Mouse (Mus musculus): ENCODE measurements around the gene Syngr2. TPM values are rescaled to one million over a fixed set of nuclear protein-coding genes. Genes with fewer than 3 reads are reported as not detected.
"Not testable (repeated sequence)": the region's sequence is repeated elsewhere in the genome, so short reads cannot be mapped to it uniquely, and the experiment has no call there.

Gene Syngr2
- polyA plus RNA-seq, 1 experiment from 2014 or later: 129 TPM

DNA sequence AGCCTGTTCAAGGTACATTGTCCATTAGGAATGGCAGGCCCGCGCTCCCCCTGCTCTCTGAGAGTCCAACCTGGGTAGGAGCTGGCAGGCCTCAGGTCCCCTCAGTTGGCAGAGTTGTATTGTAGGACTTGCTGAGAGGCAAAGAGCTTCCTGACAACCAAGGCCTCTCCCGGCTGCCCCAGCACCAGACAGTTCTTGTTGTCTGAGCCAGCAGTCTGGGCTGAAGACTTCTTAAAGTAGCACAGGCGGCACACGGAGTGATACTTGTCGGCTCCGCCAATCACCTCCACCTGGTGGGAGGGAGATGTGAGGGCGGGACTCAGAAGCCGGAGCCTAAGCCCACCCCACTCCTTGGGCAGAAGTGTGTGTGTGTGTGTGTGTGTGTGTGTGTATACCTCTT lies 6.4 kb downstream of the Syngr2 start:
- ATAC-seq (ENCODE audit: insufficient read depth, low FRiP score); H3K4me3 ChIP-seq (replicated peaks; ENCODE audit: low read length); H3K4me1 ChIP-seq (ENCODE audit: control insufficient read depth, insufficient read depth, low read length); H3K4me2 ChIP-seq (ENCODE audit: low read depth, low read length); H3K9ac ChIP-seq (ENCODE audit: low read length); H3K27ac ChIP-seq (ENCODE audit: low read length); H3K27me3 ChIP-seq (ENCODE audit: control insufficient read depth, insufficient read depth, low read length); H3K9me3 ChIP-seq (replicated peaks; ENCODE audit: control insufficient read depth, low read length): not testable (repeated sequence)
- peaks cover 14% of the 10 kb centered on the region; the same call in 1 of the 2 replicates for H3K36me3 ChIP-seq (ENCODE audit: control insufficient read depth, insufficient read depth, low read length)
- WGBS: 71% methylated on average over 9 of the region's 9 CpGs

DNA sequence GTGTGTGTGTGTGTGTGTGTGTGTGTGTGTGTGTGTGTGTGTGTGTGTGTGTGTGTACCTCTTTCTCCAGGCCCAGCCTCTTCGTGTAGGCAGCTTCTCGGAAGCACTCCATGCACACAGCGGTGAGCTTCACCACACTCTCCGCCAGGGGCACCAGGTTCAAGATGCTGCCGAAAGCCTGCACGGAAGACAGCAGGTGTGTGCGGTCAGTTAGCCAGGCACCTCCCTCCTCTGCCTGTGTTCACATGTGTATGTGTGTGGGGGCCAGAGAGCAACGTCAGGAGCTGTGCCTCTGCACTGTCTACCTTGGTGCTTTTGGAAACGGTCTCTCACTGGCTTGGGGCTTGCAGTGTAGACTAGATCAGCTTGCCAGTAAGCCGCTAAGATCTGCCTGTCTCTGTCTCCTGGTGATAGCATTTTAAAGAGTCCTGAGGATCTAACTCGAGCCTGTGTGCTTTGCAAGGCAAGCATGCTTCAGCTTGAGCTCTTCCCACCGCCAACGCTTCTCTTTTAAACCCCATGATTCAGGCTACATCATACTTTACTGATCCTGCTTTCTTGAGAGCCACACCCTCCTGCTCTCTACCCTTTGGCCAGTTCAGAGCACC lies 7.0 kb downstream of the Syngr2 start:
- peaks cover 14% of the 10 kb centered on the region; the same call in 1 of the 2 replicates for H3K36me3 ChIP-seq (ENCODE audit: control insufficient read depth, insufficient read depth, low read length)
- peaks cover under 1% of the 10 kb centered on the region; the same call in 1 of the 2 replicates for H3K4me1 ChIP-seq (ENCODE audit: control insufficient read depth, insufficient read depth, low read length)
- H3K27me3 ChIP-seq (ENCODE audit: control insufficient read depth, insufficient read depth, low read length): no peaks in the 10 kb centered on the region
- H3K9me3 ChIP-seq (replicated peaks; ENCODE audit: control insufficient read depth, low read length): no peaks in the 10 kb centered on the region
- no peak overlapping the region for H3K4me3 ChIP-seq (replicated peaks; ENCODE audit: low read length)
- H3K9ac ChIP-seq (ENCODE audit: low read length): no peak overlapping the region
- WGBS: 85% methylated on average over 13 of the region's 13 CpGs
- H3K4me2 ChIP-seq (ENCODE audit: low read depth, low read length): no peak overlapping the region
- no peak overlapping the region for H3K27ac ChIP-seq (ENCODE audit: low read length)
- no peak for ATAC-seq (ENCODE audit: insufficient read depth, low FRiP score)

DNA sequence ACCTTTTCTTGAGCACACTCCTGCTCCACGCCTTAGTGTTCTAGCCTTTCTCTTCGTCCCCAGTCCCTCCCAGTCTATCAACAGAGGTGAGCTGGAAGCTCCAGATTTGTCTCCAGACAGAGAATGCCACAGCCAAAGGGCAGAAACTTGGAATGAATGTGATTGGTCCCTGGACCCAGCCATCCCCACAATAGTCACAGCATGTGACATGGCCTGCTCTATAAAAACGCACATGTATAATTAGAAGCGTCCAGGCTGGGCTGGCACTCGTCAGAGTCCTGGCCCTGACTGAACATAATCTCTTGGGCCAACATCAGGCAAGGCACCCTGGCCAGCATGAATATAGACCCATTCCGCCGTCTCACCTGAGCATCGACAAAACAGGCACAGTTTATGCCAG lies 9.6 kb downstream of the Syngr2 start:
- WGBS: 84% methylated on average over 8 of the region's 8 CpGs
- no peak overlapping the region for H3K9ac ChIP-seq (ENCODE audit: low read length)
- H3K4me3 ChIP-seq (replicated peaks; ENCODE audit: low read length): no peak overlapping the region
- H3K36me3 ChIP-seq (ENCODE audit: control insufficient read depth, insufficient read depth, low read length): 0 out of 2 replicates have a peak, but pooled peaks cover 5% of the 10 kb centered on the region
- H3K4me2 ChIP-seq (ENCODE audit: low read depth, low read length): no peak overlapping the region
- no peak overlapping the region for H3K27ac ChIP-seq (ENCODE audit: low read length)
- ATAC-seq (ENCODE audit: insufficient read depth, low FRiP score): no peak
- peaks cover 17% of the 10 kb centered on the region for H3K4me1 ChIP-seq (ENCODE audit: control insufficient read depth, insufficient read depth, low read length)
- no peaks in the 10 kb centered on the region for H3K9me3 ChIP-seq (replicated peaks; ENCODE audit: control insufficient read depth, low read length)
- H3K27me3 ChIP-seq (ENCODE audit: control insufficient read depth, insufficient read depth, low read length): no peaks in the 10 kb centered on the region

DNA sequence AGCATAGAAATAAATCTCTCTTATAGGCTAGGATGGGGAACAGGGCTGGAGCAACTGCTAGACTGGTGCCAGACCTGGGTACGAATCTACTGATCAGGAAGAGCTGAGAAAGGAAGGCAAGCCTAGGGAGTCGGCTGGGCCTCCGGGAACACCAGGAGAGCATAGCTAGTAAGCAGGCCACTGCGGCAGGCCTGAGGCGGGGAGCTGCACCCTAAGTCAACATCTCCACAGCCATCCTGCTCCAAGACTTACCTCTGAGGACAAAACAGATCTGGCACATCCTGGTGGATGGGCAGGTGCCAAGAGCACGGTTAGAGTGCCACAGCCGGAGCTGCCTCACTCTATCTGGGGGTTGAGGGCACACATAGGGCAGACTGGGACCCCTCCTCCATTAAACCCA lies 10.7 kb downstream of the Syngr2 start:
- no peaks in the 10 kb centered on the region for H3K9me3 ChIP-seq (replicated peaks; ENCODE audit: control insufficient read depth, low read length)
- peaks cover 25% of the 10 kb centered on the region for H3K4me1 ChIP-seq (ENCODE audit: control insufficient read depth, insufficient read depth, low read length)
- WGBS: 79% methylated on average over 7 of the region's 7 CpGs
- no peak overlapping the region for H3K4me3 ChIP-seq (replicated peaks; ENCODE audit: low read length)
- no peak overlapping the region for H3K9ac ChIP-seq (ENCODE audit: low read length)
- no peak overlapping the region for H3K27ac ChIP-seq (ENCODE audit: low read length)
- ATAC-seq (ENCODE audit: insufficient read depth, low FRiP score): no peak
- no peaks in the 10 kb centered on the region for H3K27me3 ChIP-seq (ENCODE audit: control insufficient read depth, insufficient read depth, low read length)
- no peak overlapping the region for H3K4me2 ChIP-seq (ENCODE audit: low read depth, low read length)
- 0 out of 2 replicates have a peak, but pooled peaks cover 5% of the 10 kb centered on the region for H3K36me3 ChIP-seq (ENCODE audit: control insufficient read depth, insufficient read depth, low read length)

DNA sequence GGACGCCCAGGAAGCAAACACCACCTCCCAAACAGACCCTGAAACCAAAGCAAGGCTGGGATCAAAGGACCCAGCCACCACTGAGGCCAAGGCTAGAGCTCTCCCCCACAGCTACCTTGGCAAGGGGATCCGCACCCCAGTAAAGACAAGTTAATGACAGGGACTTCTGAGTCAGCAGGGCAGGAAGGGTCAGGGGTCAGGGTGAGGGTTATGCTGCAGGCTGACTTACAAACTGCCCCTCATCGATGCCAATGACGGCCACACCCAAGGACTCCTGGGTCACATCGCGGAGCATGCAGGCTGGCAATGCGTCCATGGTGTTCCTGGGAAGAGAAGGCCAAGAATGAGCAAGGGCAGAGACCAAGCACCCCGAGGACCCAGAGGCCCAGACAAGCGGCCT lies 12.4 kb downstream of the Syngr2 start:
- 83% methylated on average over 9 of the region's 9 CpGs for WGBS
- no peak overlapping the region for H3K4me3 ChIP-seq (replicated peaks; ENCODE audit: low read length)
- H3K27me3 ChIP-seq (ENCODE audit: control insufficient read depth, insufficient read depth, low read length): no peaks in the 10 kb centered on the region
- H3K27ac ChIP-seq (ENCODE audit: low read length): no peak overlapping the region
- no peak for ATAC-seq (ENCODE audit: insufficient read depth, low FRiP score)
- H3K9me3 ChIP-seq (replicated peaks; ENCODE audit: control insufficient read depth, low read length): no peaks in the 10 kb centered on the region
- H3K9ac ChIP-seq (ENCODE audit: low read length): no peak overlapping the region
- peaks cover 35% of the 10 kb centered on the region for H3K4me1 ChIP-seq (ENCODE audit: control insufficient read depth, insufficient read depth, low read length)
- H3K4me2 ChIP-seq (ENCODE audit: low read depth, low read length): no peak overlapping the region
- 0 out of 2 replicates have a peak, but pooled peaks cover 3% of the 10 kb centered on the region for H3K36me3 ChIP-seq (ENCODE audit: control insufficient read depth, insufficient read depth, low read length)

DNA sequence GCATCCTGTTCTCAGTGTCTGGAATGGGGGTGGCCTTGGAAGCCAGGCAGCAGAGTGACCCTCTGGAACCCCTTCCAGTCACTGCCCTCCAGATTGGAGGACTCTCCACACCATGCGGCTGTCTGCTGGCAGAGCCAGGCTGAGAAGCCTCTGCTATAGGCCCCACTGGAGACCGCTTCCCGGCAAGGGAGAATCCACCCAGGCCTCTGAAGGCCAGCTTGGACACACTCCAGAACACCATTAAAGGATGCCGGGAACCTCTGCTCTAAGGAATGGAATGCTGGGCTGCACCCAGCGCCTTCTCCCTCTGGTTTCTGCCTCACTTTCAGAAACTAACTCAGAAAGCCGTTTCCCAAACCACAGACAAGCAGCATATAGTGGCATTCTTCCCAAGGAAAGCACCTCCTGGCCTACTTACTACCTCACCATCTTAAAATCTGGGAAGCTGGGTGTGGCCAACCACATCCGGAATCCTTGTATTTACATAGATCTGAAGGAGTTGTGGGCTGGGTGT lies 13.3 kb downstream of the Syngr2 start:
- Histone ChIP-seq H3K9me3 (replicated peaks; ENCODE audit: control insufficient read depth, low read length) (no peaks in the 10 kb centered on the region), H3K4me3 (replicated peaks; ENCODE audit: low read length) (no peak overlapping the region), H3K36me3 (ENCODE audit: control insufficient read depth, insufficient read depth, low read length) (no peaks in the 10 kb centered on the region), H3K4me1 (ENCODE audit: control insufficient read depth, insufficient read depth, low read length) (peaks cover 44% of the 10 kb centered on the region), H3K27ac (ENCODE audit: low read length) (peak overlapping the region; percentile 73), H3K27me3 (ENCODE audit: control insufficient read depth, insufficient read depth, low read length) (no peaks in the 10 kb centered on the region), H3K9ac (ENCODE audit: low read length) (peak overlapping the region; percentile 22; the same call in 1 of the 2 replicates), H3K4me2 (ENCODE audit: low read depth, low read length) (peak overlapping the region; percentile 16; the same call in 1 of the 2 replicates)
- WGBS: 37% methylated on average over 7 of the region's 7 CpGs
- ATAC-seq (ENCODE audit: insufficient read depth, low FRiP score): peak; percentile 15; the same call in 1 of the 2 replicates

DNA sequence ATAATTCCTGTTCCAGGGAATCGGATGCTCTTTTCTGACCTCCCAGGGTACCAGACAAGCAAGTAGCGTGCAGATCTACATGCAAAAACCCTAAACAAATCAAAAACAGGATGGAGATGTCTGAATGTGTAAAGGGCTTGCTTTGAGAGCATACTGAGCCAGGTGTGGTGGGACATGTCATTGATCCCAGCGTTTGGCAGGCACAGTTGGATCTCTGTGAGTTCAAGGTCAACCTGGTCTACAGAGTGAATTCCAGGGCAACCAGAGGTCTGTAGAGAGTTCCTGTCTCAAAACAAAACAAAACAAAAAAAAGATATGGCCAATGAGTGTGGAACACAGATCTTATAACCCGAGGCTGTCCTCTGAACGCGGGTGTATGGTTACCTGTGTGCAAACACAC lies 13.9 kb downstream of the Syngr2 start:
- Histone ChIP-seq H3K9me3 (replicated peaks; ENCODE audit: control insufficient read depth, low read length) (no peaks in the 10 kb centered on the region), H3K27me3 (ENCODE audit: control insufficient read depth, insufficient read depth, low read length) (no peaks in the 10 kb centered on the region), H3K4me1 (ENCODE audit: control insufficient read depth, insufficient read depth, low read length) (peaks cover 51% of the 10 kb centered on the region), H3K36me3 (ENCODE audit: control insufficient read depth, insufficient read depth, low read length) (no peaks in the 10 kb centered on the region), H3K9ac (ENCODE audit: low read length) (no peak overlapping the region), H3K4me3 (replicated peaks; ENCODE audit: low read length) (no peak overlapping the region), H3K27ac (ENCODE audit: low read length) (peak overlapping the region; percentile 73), H3K4me2 (ENCODE audit: low read depth, low read length) (peak overlapping the region; percentile 74; the same call in 1 of the 2 replicates)
- WGBS: 76% methylated on average over 6 of the region's 6 CpGs
- ATAC-seq (ENCODE audit: insufficient read depth, low FRiP score): no peak

DNA sequence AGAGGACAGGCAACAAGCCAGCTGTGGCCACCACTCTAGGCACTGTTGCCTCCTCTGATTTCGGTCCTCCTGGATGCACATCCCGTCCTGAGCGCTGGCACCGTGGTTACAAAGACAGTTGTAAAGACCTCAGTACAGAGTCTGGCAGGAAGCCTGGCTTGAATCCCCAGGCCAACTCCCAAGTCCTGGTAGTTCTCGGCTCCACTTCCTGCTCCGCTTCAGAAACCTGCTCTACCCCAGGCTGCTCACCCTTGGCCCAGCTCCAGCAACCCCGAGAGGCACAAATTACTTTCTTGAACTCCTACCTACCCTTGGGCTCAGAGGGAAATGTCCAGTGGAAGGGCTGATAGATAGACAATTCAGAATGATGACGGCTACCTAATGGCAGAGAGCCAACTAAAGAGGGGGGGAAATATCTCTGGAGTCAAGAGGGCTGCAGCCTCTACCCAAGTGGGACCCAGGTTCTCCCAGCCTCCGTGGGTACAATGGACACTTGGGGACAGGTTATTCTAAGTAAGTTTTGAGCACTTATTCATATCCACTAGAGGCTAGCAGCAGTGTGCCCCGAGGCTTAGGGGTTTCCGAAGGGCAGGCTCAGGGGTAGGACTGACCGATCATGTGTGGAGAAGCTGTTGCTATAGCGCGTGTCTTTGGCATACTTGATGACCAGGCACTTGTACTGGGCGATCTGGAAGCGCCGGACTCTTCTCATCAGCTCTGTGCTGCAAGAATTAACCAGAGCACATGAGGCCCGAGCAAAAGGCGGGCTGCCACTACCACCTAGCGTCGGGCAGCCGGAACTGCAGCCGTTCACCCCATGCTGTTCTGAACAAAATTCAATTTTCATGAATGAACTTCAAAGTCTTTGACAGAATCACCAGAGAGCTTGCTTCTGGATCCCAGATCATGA lies 14.8 kb downstream of the Syngr2 start:
- Histone ChIP-seq H3K36me3 (ENCODE audit: control insufficient read depth, insufficient read depth, low read length) (no peaks in the 10 kb centered on the region), H3K9ac (ENCODE audit: low read length) (peak overlapping the region; percentile 77), H3K4me3 (replicated peaks; ENCODE audit: low read length) (peak overlapping the region; percentile 55), H3K4me1 (ENCODE audit: control insufficient read depth, insufficient read depth, low read length) (peaks cover 60% of the 10 kb centered on the region), H3K27me3 (ENCODE audit: control insufficient read depth, insufficient read depth, low read length) (no peaks in the 10 kb centered on the region), H3K27ac (ENCODE audit: low read length) (peak overlapping the region; percentile 94), H3K9me3 (replicated peaks; ENCODE audit: control insufficient read depth, low read length) (no peaks in the 10 kb centered on the region), H3K4me2 (ENCODE audit: low read depth, low read length) (peak overlapping the region; percentile 74)
- peak; percentile 59 for ATAC-seq (ENCODE audit: insufficient read depth, low FRiP score)
- 12% methylated on average over 23 of the region's 23 CpGs for WGBS

All from stomach, embryonic 16.5 days (tissue).